Mouse (Mus musculus) heart, adult 2 months (tissue): Measurements from ENCODE around the gene S1pr5.

Experiments
- CTCF ChIP-seq: fragments of 200-600 bp; IDR thresholded peaks from 2 replicates; pipeline ENCODE4 v1.8.1; 2022; ENCODE audit warnings: antibody characterized with exemption, mild to moderate bottlenecking, moderate library complexity
- EP300 ChIP-seq: fragments of 200-500 bp; IDR thresholded peaks from 2 replicates; pipeline ENCODE4 v1.6.1; 2011; ENCODE audit warnings: low read depth, low read length, control low read depth; ENCODE audit not compliant: insufficient read depth
- POLR2A ChIP-seq: fragments of 200-500 bp; IDR thresholded peaks from 2 replicates; pipeline ENCODE4 v1.6.1; 2011; ENCODE audit warnings: mild to moderate bottlenecking, low read depth, low read length, control low read depth; ENCODE audit not compliant: insufficient read depth

- no peak for TF ChIP-seq POLR2A
- TF ChIP-seq CTCF = no peak
- TF ChIP-seq EP300 = no peak
Measured at GRCm38 (mm10) chr9:21239465-21239848, 8.8 kb downstream of the S1pr5 start.
